Mouse (Mus musculus) stomach, postnatal 0 days (tissue): ENCODE measurements at regions not wholly inside any gene's neighbourhood (a gene's known extent, or its start where the extent isn't known, plus 50 kb on each side); places are given as distances from the start of the nearest gene placed in this dataset.
"Not testable (repeated sequence)": the region's sequence is repeated elsewhere in the genome, so short reads cannot be mapped to it uniquely, and the experiment has no call there.

ENCODE experiments used
- ATAC-seq: fragments of 200-750 bp; cut with Nextera tagmentation; 2 replicates; pipeline ENCODE4 v1.8.0; 2017; ENCODE audit not compliant: low FRiP score, low TSS enrichment
- DNase-seq: peaks from one replicate; pipeline ENCODE4 v3.0.0-alpha.2; 2016; ENCODE audit warnings: low spot score
- H3K27ac ChIP-seq: fragments of 300-500 bp; sonication (generic); replicated peaks from 2 replicates; pipeline ENCODE4 v1.5.1; 2014; ENCODE audit warnings: mild to moderate bottlenecking, control low read depth
- H3K27me3 ChIP-seq: fragments of 300-500 bp; sonication (generic); 2 replicates; pipeline ENCODE4 v1.6.1; 2014; ENCODE audit warnings: low read length; ENCODE audit not compliant: control insufficient read depth, insufficient read depth
- H3K36me3 ChIP-seq: fragments of 300-500 bp; sonication (generic); 2 replicates; pipeline ENCODE4 v1.6.1; 2014; ENCODE audit warnings: low read length, mixed read lengths; ENCODE audit not compliant: control insufficient read depth, insufficient read depth
- H3K4me1 ChIP-seq: fragments of 300-500 bp; sonication (generic); replicated peaks from 2 replicates; pipeline ENCODE4 v1.6.1; 2014; ENCODE audit warnings: antibody characterized with exemption; ENCODE audit not compliant: control insufficient read depth, insufficient read depth
- H3K4me2 ChIP-seq: fragments of 300-500 bp; sonication (generic); replicated peaks from 2 replicates; pipeline ENCODE4 v1.6.1; 2014; ENCODE audit warnings: low read depth, mild to moderate bottlenecking, control low read depth, moderate library complexity
- H3K4me3 ChIP-seq: fragments of 300-500 bp; sonication (generic); 2 replicates; pipeline ENCODE4 v1.5.1; 2014; ENCODE audit warnings: low read depth, low read length, control low read depth
- H3K9ac ChIP-seq: fragments of 300-500 bp; sonication (generic); 2 replicates; pipeline ENCODE4 v1.6.1; 2014; ENCODE audit warnings: mild to moderate bottlenecking, low read length, control low read depth, mixed read lengths
- H3K9me3 ChIP-seq: fragments of 300-500 bp; sonication (generic); 2 replicates; pipeline ENCODE4 v1.6.1; 2016; ENCODE audit warnings: low read length; ENCODE audit not compliant: control insufficient read depth
- CTCF ChIP-seq: IDR thresholded peaks from 2 replicates; pipeline ENCODE4 v1.5.1; 2016; ENCODE audit warnings: antibody characterized with exemption, low read depth, mild to moderate bottlenecking, moderate library complexity
- EP300 ChIP-seq: optimal IDR thresholded peaks from 2 replicates; pipeline ENCODE3; 2016; ENCODE audit warnings: antibody characterized with exemption
- WGBS: fragments of 180-500 bp; shearing (Covaris S2); extraction: QIAGEN DNeasy Blood & Tissue Kit; methylation state at CpG from one replicate; pipeline ENCODE4 v1.1.7; 2014; 5-methylcytosine and 5-hydroxymethylcytosine counted together

GRCm38 (mm10) chr10:15299331-15300198 lies 581.6 kb upstream of the Gje1 start:
- Histone ChIP-seq H3K9ac (no peak overlapping the region), H3K9me3 (no peaks in the 10 kb centered on the region), H3K36me3 (no peaks in the 10 kb centered on the region), H3K27ac (no peak overlapping the region), H3K27me3 (no peaks in the 10 kb centered on the region), H3K4me3 (no peak overlapping the region), H3K4me2 (peak overlapping the region; percentile 1; the same call in 1 of the 2 replicates), H3K4me1 (no peaks in the 10 kb centered on the region)
- DNase-seq, result no peak
- TF ChIP-seq EP300 (no peak), CTCF (no peak)
- 42% methylated on average over 11 of the region's 11 CpGs for WGBS
- no peak for ATAC-seq

GRCm38 (mm10) chr10:15297257-15297656 lies 579.2 kb upstream of the Gje1 start:
- Histone ChIP-seq H3K36me3 (no peaks in the 10 kb centered on the region), H3K4me1 (no peaks in the 10 kb centered on the region), H3K9me3 (no peaks in the 10 kb centered on the region), H3K9ac (no peak overlapping the region), H3K4me3 (no peak overlapping the region), H3K27ac (no peak overlapping the region), H3K27me3 (no peaks in the 10 kb centered on the region), H3K4me2 (no peak overlapping the region)
- TF ChIP-seq EP300 (no peak), CTCF (no peak)
- no peak for DNase-seq
- 85% methylated on average over 2 of the region's 2 CpGs for WGBS
- no peak for ATAC-seq

GRCm38 (mm10) chr10:15294125-15294524 lies 576.1 kb upstream of the Gje1 start:
- ATAC-seq (no peak), DNase-seq (no peak)
- H3K36me3 ChIP-seq, result no peaks in the 10 kb centered on the region
- no peak overlapping the region for H3K27ac ChIP-seq
- H3K4me3 ChIP-seq, result no peak overlapping the region
- no peaks in the 10 kb centered on the region for H3K4me1 ChIP-seq
- H3K4me2 ChIP-seq, result no peak overlapping the region
- H3K9me3 ChIP-seq, result no peaks in the 10 kb centered on the region
- TF ChIP-seq EP300, result no peak
- no peak for TF ChIP-seq CTCF
- H3K27me3 ChIP-seq, result no peaks in the 10 kb centered on the region
- 69% methylated on average over 1 of the region's 1 CpGs for WGBS
- no peak overlapping the region for H3K9ac ChIP-seq

GRCm38 (mm10) chr10:15263337-15263736 lies 545.3 kb upstream of the Gje1 start:
- not testable (repeated sequence) for H3K27ac ChIP-seq, H3K4me3 ChIP-seq, H3K9me3 ChIP-seq, DNase-seq, ATAC-seq, H3K4me2 ChIP-seq, H3K27me3 ChIP-seq, H3K36me3 ChIP-seq, H3K9ac ChIP-seq, H3K4me1 ChIP-seq
- 63% methylated on average over 1 of the region's 1 CpGs for WGBS

GRCm38 (mm10) chr10:15262282-15262681 lies 544.3 kb upstream of the Gje1 start:
- H3K4me1 ChIP-seq, H3K4me2 ChIP-seq, H3K27ac ChIP-seq, H3K36me3 ChIP-seq, H3K9ac ChIP-seq, H3K9me3 ChIP-seq, ATAC-seq, DNase-seq, H3K4me3 ChIP-seq, H3K27me3 ChIP-seq: not testable (repeated sequence)
- 66% methylated on average over 7 of the region's 7 CpGs for WGBS

- no peak overlapping the region for H3K9ac ChIP-seq
- H3K36me3 ChIP-seq, result no peaks in the 10 kb centered on the region
- DNase-seq, result no peak
- H3K27me3 ChIP-seq, result no peaks in the 10 kb centered on the region
- no peaks in the 10 kb centered on the region for H3K9me3 ChIP-seq
- H3K4me1 ChIP-seq, result no peaks in the 10 kb centered on the region
- H3K4me2 ChIP-seq, result no peak overlapping the region
- H3K27ac ChIP-seq, result no peak overlapping the region
- ATAC-seq, result no peak
- WGBS, result 87% methylated on average over 2 of the region's 2 CpGs
- H3K4me3 ChIP-seq, result no peak overlapping the region
- no peak for TF ChIP-seq EP300
- TF ChIP-seq CTCF, result no peak
Observed at GRCm38 (mm10) chr10:15249402-15250086, 531.5 kb upstream of the Gje1 start.
